Mouse (Mus musculus): ENCODE data around the gene C130026I21Rik. TPM values are rescaled to one million over a fixed set of nuclear protein-coding genes. Genes with fewer than 3 reads are reported as not detected.
"Not testable (repeated sequence)": the region's sequence is repeated elsewhere in the genome, so short reads cannot be mapped to it uniquely, and the experiment has no call there.

The C130026I21Rik gene
- polyA plus RNA-seq, 1 experiment from 2014 or later: not detected

- not testable (repeated sequence) for H3K9ac ChIP-seq (replicated peaks; ENCODE audit: low read length); H3K4me2 ChIP-seq (replicated peaks; ENCODE audit: low read depth, low read length); H3K4me1 ChIP-seq (ENCODE audit: insufficient read depth, low read length); H3K4me3 ChIP-seq (ENCODE audit: low read length); H3K9me3 ChIP-seq (ENCODE audit: low read length); H3K27ac ChIP-seq (ENCODE audit: low read length); H3K27me3 ChIP-seq (ENCODE audit: insufficient read depth, low read length); H3K36me3 ChIP-seq (ENCODE audit: insufficient read depth, low read length); ATAC-seq (ENCODE audit: low FRiP score, low TSS enrichment)
- WGBS: 71% methylated on average over 3 of the region's 3 CpGs
Measured at GRCm38 (mm10) chr1:85084803-85085202, 185.6 kb downstream of the C130026I21Rik start.

- not testable (repeated sequence) for ATAC-seq (ENCODE audit: low FRiP score, low TSS enrichment)
- WGBS: 66% methylated on average over 3 of the region's 3 CpGs
Measured at GRCm38 (mm10) chr1:85073099-85073498, 197.3 kb downstream of the C130026I21Rik start.

GRCm38 (mm10) chr1:85071690-85072089 is 198.7 kb downstream of the C130026I21Rik start:
- 70% methylated on average over 3 of the region's 3 CpGs for WGBS
- not testable (repeated sequence) for ATAC-seq (ENCODE audit: low FRiP score, low TSS enrichment); H3K4me1 ChIP-seq (ENCODE audit: insufficient read depth, low read length); H3K4me3 ChIP-seq (ENCODE audit: low read length); H3K4me2 ChIP-seq (replicated peaks; ENCODE audit: low read depth, low read length); H3K27me3 ChIP-seq (ENCODE audit: insufficient read depth, low read length); H3K9ac ChIP-seq (replicated peaks; ENCODE audit: low read length); H3K9me3 ChIP-seq (ENCODE audit: low read length); H3K27ac ChIP-seq (ENCODE audit: low read length); H3K36me3 ChIP-seq (ENCODE audit: insufficient read depth, low read length)

More at GRCm38 (mm10) chr1:85073099-85073498, 197.3 kb downstream of the C130026I21Rik start:
- H3K27me3 ChIP-seq (ENCODE audit: insufficient read depth, low read length); H3K4me3 ChIP-seq (ENCODE audit: low read length); H3K36me3 ChIP-seq (ENCODE audit: insufficient read depth, low read length); H3K4me2 ChIP-seq (replicated peaks; ENCODE audit: low read depth, low read length); H3K27ac ChIP-seq (ENCODE audit: low read length); H3K4me1 ChIP-seq (ENCODE audit: insufficient read depth, low read length); H3K9me3 ChIP-seq (ENCODE audit: low read length); H3K9ac ChIP-seq (replicated peaks; ENCODE audit: low read length): not testable (repeated sequence)

- not testable (repeated sequence) for ATAC-seq (ENCODE audit: low FRiP score, low TSS enrichment); H3K9ac ChIP-seq (replicated peaks; ENCODE audit: low read length); H3K4me2 ChIP-seq (replicated peaks; ENCODE audit: low read depth, low read length); H3K36me3 ChIP-seq (ENCODE audit: insufficient read depth, low read length); H3K4me1 ChIP-seq (ENCODE audit: insufficient read depth, low read length); H3K27ac ChIP-seq (ENCODE audit: low read length); H3K4me3 ChIP-seq (ENCODE audit: low read length); H3K27me3 ChIP-seq (ENCODE audit: insufficient read depth, low read length); H3K9me3 ChIP-seq (ENCODE audit: low read length)
- WGBS: 72% methylated on average over 4 of the region's 6 CpGs
Measured at GRCm38 (mm10) chr1:85035801-85036200, 234.6 kb downstream of the C130026I21Rik start.

- not testable (repeated sequence) for H3K4me1 ChIP-seq (ENCODE audit: insufficient read depth, low read length); H3K27me3 ChIP-seq (ENCODE audit: insufficient read depth, low read length); H3K4me2 ChIP-seq (replicated peaks; ENCODE audit: low read depth, low read length); H3K27ac ChIP-seq (ENCODE audit: low read length); ATAC-seq (ENCODE audit: low FRiP score, low TSS enrichment); H3K9ac ChIP-seq (replicated peaks; ENCODE audit: low read length); H3K36me3 ChIP-seq (ENCODE audit: insufficient read depth, low read length); H3K9me3 ChIP-seq (ENCODE audit: low read length); H3K4me3 ChIP-seq (ENCODE audit: low read length)
- 87% methylated on average over 3 of the region's 4 CpGs for WGBS
Measured at GRCm38 (mm10) chr1:85034394-85034793, 236.0 kb downstream of the C130026I21Rik start.

- 94% methylated on average over 5 of the region's 6 CpGs for WGBS
- not testable (repeated sequence) for H3K27ac ChIP-seq (ENCODE audit: low read length); ATAC-seq (ENCODE audit: low FRiP score, low TSS enrichment); H3K9me3 ChIP-seq (ENCODE audit: low read length); H3K4me2 ChIP-seq (replicated peaks; ENCODE audit: low read depth, low read length); H3K4me1 ChIP-seq (ENCODE audit: insufficient read depth, low read length); H3K27me3 ChIP-seq (ENCODE audit: insufficient read depth, low read length); H3K9ac ChIP-seq (replicated peaks; ENCODE audit: low read length); H3K36me3 ChIP-seq (ENCODE audit: insufficient read depth, low read length); H3K4me3 ChIP-seq (ENCODE audit: low read length)
Measured at GRCm38 (mm10) chr1:85033616-85034015, 236.8 kb downstream of the C130026I21Rik start.

- H3K4me3 ChIP-seq (ENCODE audit: low read length); H3K27ac ChIP-seq (ENCODE audit: low read length); H3K36me3 ChIP-seq (ENCODE audit: insufficient read depth, low read length); H3K4me1 ChIP-seq (ENCODE audit: insufficient read depth, low read length); H3K9me3 ChIP-seq (ENCODE audit: low read length); H3K4me2 ChIP-seq (replicated peaks; ENCODE audit: low read depth, low read length); H3K27me3 ChIP-seq (ENCODE audit: insufficient read depth, low read length); ATAC-seq (ENCODE audit: low FRiP score, low TSS enrichment); H3K9ac ChIP-seq (replicated peaks; ENCODE audit: low read length): not testable (repeated sequence)
- 63% methylated on average over 12 of the region's 14 CpGs for WGBS
Measured at GRCm38 (mm10) chr1:85030211-85030610, 240.2 kb downstream of the C130026I21Rik start.

- 92% methylated on average over 12 of the region's 13 CpGs for WGBS
- not testable (repeated sequence) for H3K9me3 ChIP-seq (ENCODE audit: low read length); H3K36me3 ChIP-seq (ENCODE audit: insufficient read depth, low read length); ATAC-seq (ENCODE audit: low FRiP score, low TSS enrichment); H3K27ac ChIP-seq (ENCODE audit: low read length); H3K9ac ChIP-seq (replicated peaks; ENCODE audit: low read length); H3K27me3 ChIP-seq (ENCODE audit: insufficient read depth, low read length); H3K4me3 ChIP-seq (ENCODE audit: low read length); H3K4me1 ChIP-seq (ENCODE audit: insufficient read depth, low read length); H3K4me2 ChIP-seq (replicated peaks; ENCODE audit: low read depth, low read length)
Measured at GRCm38 (mm10) chr1:85011933-85012332, 258.4 kb downstream of the C130026I21Rik start.

GRCm38 (mm10) chr1:85010947-85011346 is 259.4 kb downstream of the C130026I21Rik start:
- not testable (repeated sequence) for H3K27me3 ChIP-seq (ENCODE audit: insufficient read depth, low read length); ATAC-seq (ENCODE audit: low FRiP score, low TSS enrichment); H3K9ac ChIP-seq (replicated peaks; ENCODE audit: low read length); H3K27ac ChIP-seq (ENCODE audit: low read length); H3K4me3 ChIP-seq (ENCODE audit: low read length); H3K4me1 ChIP-seq (ENCODE audit: insufficient read depth, low read length); H3K9me3 ChIP-seq (ENCODE audit: low read length); H3K36me3 ChIP-seq (ENCODE audit: insufficient read depth, low read length); H3K4me2 ChIP-seq (replicated peaks; ENCODE audit: low read depth, low read length)
- WGBS: 57% methylated on average over 1 of the region's 3 CpGs

- not testable (repeated sequence) for H3K27me3 ChIP-seq (ENCODE audit: insufficient read depth, low read length); H3K36me3 ChIP-seq (ENCODE audit: insufficient read depth, low read length); H3K4me2 ChIP-seq (replicated peaks; ENCODE audit: low read depth, low read length); H3K4me1 ChIP-seq (ENCODE audit: insufficient read depth, low read length); H3K9me3 ChIP-seq (ENCODE audit: low read length); H3K4me3 ChIP-seq (ENCODE audit: low read length); ATAC-seq (ENCODE audit: low FRiP score, low TSS enrichment); H3K9ac ChIP-seq (replicated peaks; ENCODE audit: low read length); H3K27ac ChIP-seq (ENCODE audit: low read length)
- 53% methylated on average over 1 of the region's 1 CpGs for WGBS
Measured at GRCm38 (mm10) chr1:85007737-85008136, 262.6 kb downstream of the C130026I21Rik start.

GRCm38 (mm10) chr1:84999241-84999640 is 271.1 kb downstream of the C130026I21Rik start:
- H3K27me3 ChIP-seq (ENCODE audit: insufficient read depth, low read length); H3K4me1 ChIP-seq (ENCODE audit: insufficient read depth, low read length); H3K9me3 ChIP-seq (ENCODE audit: low read length); H3K4me3 ChIP-seq (ENCODE audit: low read length); ATAC-seq (ENCODE audit: low FRiP score, low TSS enrichment); H3K9ac ChIP-seq (replicated peaks; ENCODE audit: low read length); H3K4me2 ChIP-seq (replicated peaks; ENCODE audit: low read depth, low read length); H3K27ac ChIP-seq (ENCODE audit: low read length); H3K36me3 ChIP-seq (ENCODE audit: insufficient read depth, low read length): not testable (repeated sequence)
- WGBS: 92% methylated on average over 5 of the region's 12 CpGs

All from kidney, embryonic 16.5 days (tissue).